Mouse (Mus musculus): ENCODE data around the gene Rin1.

GRCm38 (mm10) chr19:5004925-5005324 lies 45.4 kb upstream of the Rin1 start:
- TF ChIP-seq CTCF (IDR thresholded peaks at IDR 0.05; ENCODE audit: control insufficient read depth, insufficient read depth, insufficient replicate concordance, low read depth, low read length) (no peak), POLR2A (IDR thresholded peaks at IDR 0.05; ENCODE audit: control insufficient read depth, low read depth, low read length) (no peak)
